Mouse (Mus musculus) embryonic fibroblast, embryonic 13.5 days (primary cell): Measurements from ENCODE around the gene S100a11.

Experiments
- CTCF ChIP-seq: IDR thresholded peaks from 2 replicates; pipeline ENCODE4 v1.5.1; 2011; ENCODE audit warnings: mild to moderate bottlenecking, control low read depth, low read length, moderate library complexity, borderline replicate concordance; ENCODE audit not compliant: insufficient read depth
- POLR2A ChIP-seq: IDR thresholded peaks from 2 replicates; pipeline ENCODE4 v1.6.1; 2011; ENCODE audit warnings: low read depth, mild to moderate bottlenecking, control low read depth, low read length, moderate library complexity

DNA sequence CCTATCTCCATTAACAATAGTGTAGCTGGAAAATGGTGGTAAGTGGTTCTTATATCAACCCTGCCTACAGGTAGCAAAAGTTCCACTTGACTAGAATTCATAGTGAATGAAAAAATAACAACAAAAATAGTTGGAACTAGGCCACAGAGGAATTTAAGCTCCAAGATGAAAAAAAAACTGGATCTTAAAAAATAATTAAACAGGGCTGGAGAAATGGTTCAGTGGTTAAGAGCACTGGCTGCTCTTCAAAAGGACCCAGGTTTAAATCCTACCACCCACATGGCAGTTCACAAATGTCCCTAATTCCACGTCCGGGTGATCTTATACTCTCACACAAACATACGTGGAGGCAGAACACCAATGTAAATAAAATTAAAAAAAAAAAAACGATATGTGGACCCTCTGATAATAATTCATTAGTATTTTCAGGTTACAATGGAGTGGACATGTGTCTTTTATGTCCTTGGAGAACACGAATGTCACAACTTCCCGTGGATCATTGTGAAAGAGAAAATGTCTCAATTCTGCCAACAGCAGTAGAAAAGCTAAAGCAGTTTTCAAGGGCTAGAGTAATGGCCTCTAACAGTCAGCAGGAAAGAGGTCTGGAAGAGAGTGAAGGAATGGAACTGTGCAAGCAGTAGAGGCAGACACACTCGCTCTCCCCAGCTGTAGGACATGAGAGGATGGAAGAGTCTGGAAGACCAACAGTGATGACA, 7.7 kb upstream of the S100a11 start:
- TF ChIP-seq CTCF (no peak), POLR2A (no peak)
